Mouse (Mus musculus) heart, adult 2 months (tissue): Measurements from ENCODE around the gene Snrpd3.

Experiments used
- CTCF ChIP-seq: fragments of 200-600 bp; IDR thresholded peaks from 2 replicates; pipeline ENCODE4 v1.8.1; 2022; ENCODE audit warnings: antibody characterized with exemption, mild to moderate bottlenecking, moderate library complexity
- POLR2A ChIP-seq: fragments of 200-500 bp; IDR thresholded peaks from 2 replicates; pipeline ENCODE4 v1.6.1; 2011; ENCODE audit warnings: mild to moderate bottlenecking, low read depth, low read length, control low read depth; ENCODE audit not compliant: insufficient read depth

GRCm38 (mm10) chr10:75491234-75491935 is 26.0 kb upstream of the Snrpd3 start:
- TF ChIP-seq CTCF (no peak), POLR2A (no peak)
